Mouse (Mus musculus): ENCODE data around the gene Zbed3. TPM values are rescaled to one million over a fixed set of nuclear protein-coding genes. Genes with fewer than 3 reads are reported as not detected.

The Zbed3 gene
- polyA plus RNA-seq, 1 experiment from 2014 or later = 25.4 TPM

DNA sequence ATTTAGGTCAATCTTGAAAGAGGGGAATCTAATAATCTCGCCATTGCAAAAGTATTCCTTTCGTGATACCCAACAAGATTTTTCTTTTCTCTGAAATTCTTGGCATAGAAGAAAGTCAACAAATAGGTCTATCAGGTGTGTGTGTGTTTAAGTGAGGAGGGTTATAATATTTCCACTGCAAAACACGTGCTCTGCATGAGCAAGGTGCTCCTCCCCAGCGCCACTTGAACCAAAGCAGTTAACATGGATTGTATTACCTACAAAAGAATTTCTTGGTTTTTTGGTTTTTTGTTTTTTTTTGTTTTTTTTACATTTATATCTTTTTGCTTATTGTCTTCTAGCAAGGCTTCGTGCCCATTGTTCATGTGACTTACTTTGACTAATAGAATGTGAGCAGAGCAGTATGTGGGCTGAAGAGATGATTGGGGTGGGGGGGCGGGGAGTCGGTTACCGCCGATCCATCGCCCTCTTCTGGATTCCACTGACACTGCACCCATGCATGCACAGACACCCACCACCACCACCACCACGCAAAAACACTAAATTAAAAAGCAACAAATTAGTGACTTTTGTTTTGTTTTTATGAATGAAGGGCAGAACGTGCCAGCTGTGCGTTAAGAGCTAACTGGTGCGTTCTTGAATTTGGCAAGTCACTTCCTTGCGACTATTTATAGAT, 676 bp downstream of the Zbed3 start:
- Histone ChIP-seq H3K9me3 (ENCODE audit: control insufficient read depth, low read length) (no peaks in the 10 kb centered on the region), H3K4me3 (ENCODE audit: low read depth, low read length) (peak overlapping the region; percentile 95), H3K36me3 (ENCODE audit: control insufficient read depth, insufficient read depth, low read length) (no peaks in the 10 kb centered on the region), H3K9ac (ENCODE audit: low read length) (peak overlapping the region; percentile 99), H3K4me1 (replicated peaks; ENCODE audit: control insufficient read depth, insufficient read depth) (peaks cover 4% of the 10 kb centered on the region; the same call in 1 of the 2 replicates), H3K4me2 (replicated peaks; ENCODE audit: low read depth) (peak overlapping the region; percentile 97), H3K27ac (replicated peaks) (peak overlapping the region; percentile 99), H3K27me3 (ENCODE audit: control insufficient read depth, insufficient read depth, low read length) (no peaks in the 10 kb centered on the region)
- 20% methylated on average over 15 of the region's 15 CpGs for WGBS
- TF ChIP-seq EP300 (optimal IDR thresholded peaks at IDR 0.05) (no peak), CTCF (IDR thresholded peaks at IDR 0.05; ENCODE audit: low read depth) (peak; percentile 67)
- DNase-seq (ENCODE audit: low spot score) = peak; percentile 72
- peak; percentile 54; the same call in 1 of the 2 replicates for ATAC-seq (ENCODE audit: low FRiP score, low TSS enrichment)

GRCm38 (mm10) chr13:95324626-95325079, 1.2 kb downstream of the Zbed3 start:
- H3K27me3 ChIP-seq (ENCODE audit: control insufficient read depth, insufficient read depth, low read length) = no peaks in the 10 kb centered on the region
- H3K9ac ChIP-seq (ENCODE audit: low read length) = peak overlapping the region; percentile 99
- TF ChIP-seq EP300 (optimal IDR thresholded peaks at IDR 0.05) = no peak
- TF ChIP-seq CTCF (IDR thresholded peaks at IDR 0.05; ENCODE audit: low read depth) = no peak
- peak overlapping the region; percentile 99 for H3K27ac ChIP-seq (replicated peaks)
- DNase-seq (ENCODE audit: low spot score) (peak; percentile 51), ATAC-seq (ENCODE audit: low FRiP score, low TSS enrichment) (no peak; the same call in 1 of the 2 replicates)
- peak overlapping the region; percentile 97 for H3K4me2 ChIP-seq (replicated peaks; ENCODE audit: low read depth)
- H3K4me3 ChIP-seq (ENCODE audit: low read depth, low read length) = peak overlapping the region; percentile 95
- peaks cover 4% of the 10 kb centered on the region; the same call in 1 of the 2 replicates for H3K4me1 ChIP-seq (replicated peaks; ENCODE audit: control insufficient read depth, insufficient read depth)
- no peaks in the 10 kb centered on the region for H3K36me3 ChIP-seq (ENCODE audit: control insufficient read depth, insufficient read depth, low read length)
- 0% methylated on average over 22 of the region's 22 CpGs for WGBS
- no peaks in the 10 kb centered on the region for H3K9me3 ChIP-seq (ENCODE audit: control insufficient read depth, low read length)

GRCm38 (mm10) chr13:95325080-95325906, 1.9 kb downstream of the Zbed3 start:
- DNase-seq (ENCODE audit: low spot score) (peak; percentile 78), ATAC-seq (ENCODE audit: low FRiP score, low TSS enrichment) (peak; percentile 77)
- Histone ChIP-seq H3K4me1 (replicated peaks; ENCODE audit: control insufficient read depth, insufficient read depth) (peaks cover 4% of the 10 kb centered on the region; the same call in 1 of the 2 replicates), H3K9ac (ENCODE audit: low read length) (peak overlapping the region; percentile 99), H3K4me2 (replicated peaks; ENCODE audit: low read depth) (peak overlapping the region; percentile 97), H3K27ac (replicated peaks) (peak overlapping the region; percentile 99), H3K36me3 (ENCODE audit: control insufficient read depth, insufficient read depth, low read length) (no peaks in the 10 kb centered on the region), H3K27me3 (ENCODE audit: control insufficient read depth, insufficient read depth, low read length) (no peaks in the 10 kb centered on the region), H3K9me3 (ENCODE audit: control insufficient read depth, low read length) (no peaks in the 10 kb centered on the region), H3K4me3 (ENCODE audit: low read depth, low read length) (peak overlapping the region; percentile 95)
- TF ChIP-seq CTCF (IDR thresholded peaks at IDR 0.05; ENCODE audit: low read depth) = peak; percentile 26; the same call in 1 of the 2 replicates
- TF ChIP-seq EP300 (optimal IDR thresholded peaks at IDR 0.05) = no peak
- WGBS = 1% methylated on average over 63 of the region's 63 CpGs

DNA sequence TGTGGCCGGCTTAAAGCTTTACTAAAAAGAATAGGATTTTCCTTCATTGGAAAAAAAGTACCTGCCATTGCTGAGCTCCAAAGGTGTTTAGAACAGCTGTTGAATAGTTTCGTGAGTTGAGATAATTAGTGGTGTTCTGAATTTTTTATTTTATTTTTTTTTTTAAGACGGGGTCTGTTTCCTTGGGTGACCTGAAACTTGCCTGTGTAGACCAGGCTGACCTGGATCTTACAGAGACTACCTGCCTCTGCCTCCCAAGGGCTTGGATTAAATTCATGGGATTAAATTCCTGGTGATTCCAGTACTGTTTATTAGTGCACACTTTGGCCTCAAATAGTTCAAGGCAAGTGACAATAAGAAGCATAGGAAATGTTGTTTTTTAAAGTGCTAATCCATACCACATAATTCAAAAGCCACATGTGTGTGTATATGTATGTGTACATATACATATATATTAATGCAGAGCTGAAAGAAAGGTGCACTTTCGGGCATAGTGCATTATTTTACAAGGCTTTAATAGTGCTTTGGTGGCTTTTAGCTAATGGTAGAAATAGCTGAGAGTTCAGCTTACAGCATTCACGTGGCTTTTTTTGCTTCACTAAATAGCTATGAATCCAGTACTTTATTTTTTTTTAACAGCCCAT, 2.6 kb downstream of the Zbed3 start:
- no peaks in the 10 kb centered on the region for H3K36me3 ChIP-seq (ENCODE audit: control insufficient read depth, insufficient read depth, low read length)
- WGBS = 6% methylated on average over 5 of the region's 5 CpGs
- peaks cover 4% of the 10 kb centered on the region; the same call in 1 of the 2 replicates for H3K4me1 ChIP-seq (replicated peaks; ENCODE audit: control insufficient read depth, insufficient read depth)
- peak overlapping the region; percentile 95 for H3K4me3 ChIP-seq (ENCODE audit: low read depth, low read length)
- DNase-seq (ENCODE audit: low spot score) = no peak
- H3K4me2 ChIP-seq (replicated peaks; ENCODE audit: low read depth) = peak overlapping the region; percentile 97
- H3K27ac ChIP-seq (replicated peaks) = peak overlapping the region; percentile 99
- peak overlapping the region; percentile 99 for H3K9ac ChIP-seq (ENCODE audit: low read length)
- no peak for ATAC-seq (ENCODE audit: low FRiP score, low TSS enrichment)
- H3K27me3 ChIP-seq (ENCODE audit: control insufficient read depth, insufficient read depth, low read length) = no peaks in the 10 kb centered on the region
- H3K9me3 ChIP-seq (ENCODE audit: control insufficient read depth, low read length) = no peaks in the 10 kb centered on the region
- TF ChIP-seq CTCF (IDR thresholded peaks at IDR 0.05; ENCODE audit: low read depth) (no peak), EP300 (optimal IDR thresholded peaks at IDR 0.05) (no peak)

DNA sequence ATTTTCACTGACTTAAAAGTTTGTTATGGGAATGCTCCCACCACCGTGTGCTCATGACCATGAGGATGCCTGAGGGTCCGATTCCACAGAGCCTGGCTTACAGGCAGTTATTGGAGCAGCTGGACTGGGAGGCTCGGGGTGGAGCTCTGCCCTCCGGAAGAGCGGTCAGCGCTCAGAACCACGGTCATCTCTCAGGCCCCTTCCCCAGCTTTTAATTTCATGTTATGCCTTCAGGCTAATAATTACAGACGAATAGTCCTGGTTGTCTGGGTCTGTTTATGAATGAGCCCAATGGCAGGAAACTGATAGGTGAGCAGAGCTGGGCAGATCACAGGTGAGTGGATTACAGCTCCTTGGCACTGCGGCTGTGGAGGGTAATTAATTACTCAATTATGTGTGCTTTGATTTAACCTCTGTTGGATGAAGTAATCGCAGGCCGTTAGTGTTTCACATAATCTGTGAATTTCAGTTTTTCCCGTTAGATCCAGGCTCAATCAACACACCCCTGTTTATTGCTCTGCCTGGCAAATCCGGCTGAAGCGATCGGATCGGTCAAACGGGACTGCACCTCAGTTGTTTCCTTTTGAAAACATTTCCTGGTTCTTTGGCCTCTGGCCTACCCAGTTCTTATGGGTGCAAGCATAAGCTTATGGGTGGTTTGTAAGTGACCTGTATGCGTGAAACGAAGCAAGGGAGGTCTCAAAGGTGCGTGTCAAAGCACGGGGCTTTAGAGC, 3.4 kb downstream of the Zbed3 start:
- Histone ChIP-seq H3K4me3 (ENCODE audit: low read depth, low read length) (peak overlapping the region; percentile 95), H3K9me3 (ENCODE audit: control insufficient read depth, low read length) (no peaks in the 10 kb centered on the region), H3K27me3 (ENCODE audit: control insufficient read depth, insufficient read depth, low read length) (no peaks in the 10 kb centered on the region), H3K36me3 (ENCODE audit: control insufficient read depth, insufficient read depth, low read length) (no peaks in the 10 kb centered on the region), H3K4me1 (replicated peaks; ENCODE audit: control insufficient read depth, insufficient read depth) (peaks cover 4% of the 10 kb centered on the region; the same call in 1 of the 2 replicates), H3K4me2 (replicated peaks; ENCODE audit: low read depth) (peak overlapping the region; percentile 97), H3K27ac (replicated peaks) (peak overlapping the region; percentile 99), H3K9ac (ENCODE audit: low read length) (peak overlapping the region; percentile 50)
- DNase-seq (ENCODE audit: low spot score) (peak; percentile 54), ATAC-seq (ENCODE audit: low FRiP score, low TSS enrichment) (peak; percentile 44)
- 12% methylated on average over 21 of the region's 21 CpGs for WGBS
- TF ChIP-seq EP300 (optimal IDR thresholded peaks at IDR 0.05) = no peak
- no peak for TF ChIP-seq CTCF (IDR thresholded peaks at IDR 0.05; ENCODE audit: low read depth)
